Mouse (Mus musculus) T-helper 17 cell (primary cell): ENCODE results near the gene Tfr2.
"Not testable (repeated sequence)": the region's sequence is repeated elsewhere in the genome, so short reads cannot be mapped to it uniquely, and the experiment has no call there.

Experiments used
- in situ Hi-C, 2 experiments: fragments of 300-600 bp; cut with MboI, MseI; formaldehyde crosslinking; loops; 1 replicate in 1 of 2; 2 replicates in 1 of 2; pipeline ENCODE4 v1.15.1; 2025; ENCODE audit warnings: high pct_unique_total_duplicates in 2 of 2

Gene Tfr2

GRCm38 (mm10) chr5:137614921-137615320 lies 45.3 kb downstream of the Tfr2 start:
- in situ Hi-C loops, result not testable (repeated sequence)

DNA sequence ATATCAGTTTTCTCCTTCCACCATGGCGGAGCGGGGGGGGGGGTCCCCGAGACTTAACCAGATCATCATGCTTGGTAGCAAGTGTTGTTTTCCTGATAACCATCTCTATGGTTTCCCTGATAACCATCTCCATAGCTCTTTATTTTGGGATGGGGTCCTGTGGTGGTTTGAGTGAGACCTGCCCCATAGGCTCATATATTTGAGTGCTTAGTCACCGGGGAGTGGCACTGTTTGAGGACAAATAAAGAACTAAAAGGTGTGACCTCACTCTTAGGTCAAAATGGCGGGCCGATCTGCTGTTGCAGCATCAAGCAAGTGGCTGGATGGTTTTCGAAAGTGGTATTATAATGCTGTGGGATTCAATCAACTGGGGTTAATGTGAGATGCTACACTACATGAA lies 45.7 kb downstream of the Tfr2 start:
- in situ Hi-C loops, result no loop called here

- in situ Hi-C loops, result no loop called here
Observed at GRCm38 (mm10) chr5:137623937-137624530, 54.4 kb downstream of the Tfr2 start.

DNA sequence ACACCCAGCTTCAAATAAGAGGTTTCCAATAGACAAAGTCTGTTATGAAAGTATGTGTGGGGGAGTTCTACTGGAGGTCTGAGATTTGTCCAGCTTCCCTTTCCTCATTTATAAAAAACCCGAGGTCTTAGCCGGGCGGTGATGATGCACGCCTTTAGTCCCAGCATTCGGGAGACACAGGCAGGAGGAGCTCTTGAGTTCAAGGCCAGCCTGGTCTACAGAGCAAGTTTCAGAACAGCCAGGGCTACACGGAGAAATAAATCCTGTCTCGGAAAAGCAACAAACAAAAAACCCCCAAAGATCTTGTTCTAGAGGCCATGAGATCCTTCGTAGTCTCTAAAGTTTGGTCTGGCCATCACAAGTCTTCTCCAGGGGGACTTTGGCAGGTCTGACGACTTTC lies 58.4 kb downstream of the Tfr2 start:
- in situ Hi-C loops, result no loop called here

GRCm38 (mm10) chr5:137628498-137629305 lies 59.1 kb downstream of the Tfr2 start, which contains the start of the genes Fbxo24, Lrch4 and Gm20605:
Gene Fbxo24, minus strand, starts transcription at chr5:137629002.
Gene Lrch4, plus strand, starts transcription at chr5:137629121.
Gene Gm20605, plus strand, starts transcription at chr5:137629175.
- in situ Hi-C loops, result no loop called here

- in situ Hi-C loops, result no loop called here
Observed at GRCm38 (mm10) chr5:137629306-137629721, 59.7 kb downstream of the Tfr2 start.

DNA sequence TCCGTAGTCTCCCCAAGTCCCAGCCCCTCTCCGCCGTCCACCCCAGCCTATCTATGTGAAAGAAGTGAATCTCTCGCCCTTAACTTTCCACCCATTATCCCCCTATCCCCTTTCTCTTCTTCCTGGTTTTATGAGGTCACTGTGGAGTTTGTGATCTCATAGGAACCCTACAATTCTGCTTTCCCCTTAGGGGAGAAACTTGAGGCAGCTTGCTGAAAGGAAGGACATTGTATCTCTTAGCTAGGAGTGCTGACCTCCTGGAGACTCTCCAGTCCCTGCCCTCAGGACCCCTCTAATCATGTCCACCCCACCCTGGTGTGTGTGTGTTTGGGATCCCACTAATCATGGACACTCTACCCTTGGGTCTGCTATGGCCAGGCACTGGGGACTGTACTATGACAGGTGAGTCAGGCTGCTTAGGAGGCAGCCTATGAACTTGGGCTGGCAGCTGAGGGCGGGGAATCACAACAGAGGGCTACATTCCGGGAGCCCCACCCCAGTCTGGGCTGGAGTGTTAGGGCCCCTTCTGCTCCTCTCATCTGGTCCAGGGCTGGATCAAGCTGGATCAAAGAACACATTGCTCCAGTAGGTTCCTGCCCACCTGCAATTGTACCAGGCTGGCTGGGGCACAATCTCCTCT lies 60.4 kb downstream of the Tfr2 start:
- in situ Hi-C loops, result no loop called here

DNA sequence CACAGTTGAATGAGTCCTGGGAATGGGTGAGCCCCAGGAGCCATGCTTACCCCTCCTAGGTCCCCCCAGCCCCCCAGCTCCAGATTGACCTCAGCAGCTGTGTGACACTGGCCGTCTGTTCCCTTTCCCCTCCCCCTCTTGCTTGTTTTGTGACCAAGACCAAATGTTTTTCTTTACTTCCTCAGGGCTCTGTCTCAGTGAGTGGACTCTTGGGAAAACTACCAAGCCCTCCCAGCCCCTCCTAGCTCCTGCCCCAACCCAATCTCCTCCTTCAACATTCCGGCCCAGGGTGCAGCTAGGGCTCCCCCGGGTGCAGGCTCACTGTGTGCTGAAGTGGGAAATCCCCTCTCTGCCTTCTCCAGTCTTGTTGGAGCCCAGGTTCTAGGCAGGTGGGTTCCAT lies 61.0 kb downstream of the Tfr2 start:
- in situ Hi-C loops, result no loop called here

DNA sequence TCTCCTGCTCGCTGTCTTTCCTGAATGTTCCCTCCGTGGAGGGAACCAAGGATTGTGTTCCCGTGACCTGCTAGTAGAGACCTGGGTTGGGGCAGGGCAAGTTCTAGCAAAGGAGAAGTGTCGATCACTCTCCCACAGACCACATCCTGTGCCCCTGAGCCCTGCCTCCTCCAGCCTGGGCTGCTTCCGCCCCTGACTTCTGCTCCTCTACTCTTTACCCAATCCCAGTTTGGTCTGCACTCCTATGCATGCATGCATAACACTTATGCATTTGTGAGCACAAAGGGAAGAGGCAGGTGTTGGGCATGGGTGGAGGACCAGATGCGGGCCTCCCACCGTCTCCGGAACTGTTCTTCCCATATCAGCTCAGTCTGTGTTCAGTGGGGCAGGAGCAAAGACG lies 61.5 kb downstream of the Tfr2 start:
- in situ Hi-C loops, result no loop called here

DNA sequence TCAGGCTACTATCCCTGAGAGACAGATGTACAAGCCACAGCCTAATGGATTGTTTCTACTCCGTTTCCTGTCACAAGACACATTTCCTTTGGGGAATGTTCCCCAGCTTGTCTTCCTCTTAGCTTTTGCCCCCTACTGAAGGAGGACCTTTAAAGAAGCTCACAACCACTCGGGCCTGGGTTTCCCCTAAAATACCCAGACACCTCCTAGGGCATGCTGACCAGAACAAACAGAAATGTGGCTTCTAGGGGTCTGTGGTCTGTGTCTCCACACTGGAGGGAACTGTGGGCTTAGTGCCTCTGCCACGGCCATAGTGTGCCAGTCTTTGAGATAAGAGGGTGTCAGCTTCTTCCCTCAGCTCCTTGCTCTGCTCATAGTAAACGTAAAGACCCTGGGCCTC lies 62.0 kb downstream of the Tfr2 start:
- in situ Hi-C loops, result no loop called here

GRCm38 (mm10) chr5:137633397-137634084 lies 63.9 kb downstream of the Tfr2 start:
- in situ Hi-C loops, result no loop called here
